Mouse (Mus musculus): ENCODE data around the gene Ttc30a2.

GRCm38 (mm10) chr2:76015460-76015859 lies 37.5 kb upstream of the Ttc30a2 start:
- no peak for TF ChIP-seq CTCF (IDR thresholded peaks at IDR 0.05; ENCODE audit: extremely low read depth, insufficient read length, insufficient replicate concordance, low read depth, low read length)
- no peak for TF ChIP-seq POLR2A (IDR thresholded peaks at IDR 0.05; ENCODE audit: low read depth, low read length)

Measured in small intestine, adult 2 months (tissue).